Mouse (Mus musculus) heart, embryonic 15.5 days (tissue): ENCODE measurements around the gene 9930111J21Rik2. TPM values are rescaled to one million over a fixed set of nuclear protein-coding genes. Genes with fewer than 3 reads are reported as not detected.
"Not testable (repeated sequence)": the region's sequence is repeated elsewhere in the genome, so short reads cannot be mapped to it uniquely, and the experiment has no call there.

Source experiments
- ATAC-seq: fragments of 200-750 bp; cut with Nextera tagmentation; replicated peaks from 2 replicates; pipeline ENCODE4 v1.8.0; 2017; ENCODE audit warnings: low read depth, moderate TSS enrichment; ENCODE audit not compliant: insufficient number of reproducible peaks, insufficient read depth, low FRiP score
- H3K27ac ChIP-seq: fragments of 300-500 bp; sonication (generic); 2 replicates; pipeline ENCODE4 v1.5.1; 2015; ENCODE audit warnings: mild to moderate bottlenecking, inconsistent platforms
- H3K27me3 ChIP-seq: fragments of 300-500 bp; sonication (generic); 2 replicates; pipeline ENCODE4 v1.6.1; 2015; ENCODE audit warnings: inconsistent platforms
- H3K36me3 ChIP-seq: fragments of 300-500 bp; sonication (generic); 2 replicates; pipeline ENCODE4 v1.6.1; 2015; ENCODE audit warnings: mild to moderate bottlenecking, inconsistent platforms
- H3K4me1 ChIP-seq: fragments of 300-500 bp; sonication (generic); replicated peaks from 2 replicates; pipeline ENCODE4 v1.6.1; 2015; ENCODE audit warnings: inconsistent platforms
- H3K4me2 ChIP-seq: fragments of 300-500 bp; sonication (generic); 2 replicates; pipeline ENCODE4 v1.6.1; 2015; ENCODE audit warnings: inconsistent platforms, mild to moderate bottlenecking, moderate library complexity
- H3K4me3 ChIP-seq: fragments of 300-500 bp; sonication (generic); 2 replicates; pipeline ENCODE4 v1.5.1; 2015; ENCODE audit warnings: mild to moderate bottlenecking, inconsistent platforms
- H3K9ac ChIP-seq: fragments of 300-500 bp; sonication (generic); 2 replicates; pipeline ENCODE4 v1.6.1; 2015; ENCODE audit warnings: mild to moderate bottlenecking, inconsistent platforms
- H3K9me3 ChIP-seq: fragments of 300-500 bp; sonication (generic); replicated peaks from 2 replicates; pipeline ENCODE4 v1.6.1; 2016; ENCODE audit warnings: inconsistent platforms
- WGBS: fragments of 180-500 bp; shearing (Covaris S2); methylation state at CpG from one replicate; pipeline ENCODE4 v1.1.7; 2015; ENCODE audit warnings: mixed read lengths; 5-methylcytosine and 5-hydroxymethylcytosine counted together
- polyA plus RNA-seq: library from polyadenylated mRNA; unstranded; fragments of >200 nt; fragmentation: Nextera tagmentation; extraction: Ambion mirVana; gene quantifications from 2 replicates; pipeline ENCODE4 v1.2.1, GENCODE M21; 2015

9930111J21Rik2 gene
- 0.52 and 0.58 TPM in 2 replicates for polyA plus RNA-seq

DNA sequence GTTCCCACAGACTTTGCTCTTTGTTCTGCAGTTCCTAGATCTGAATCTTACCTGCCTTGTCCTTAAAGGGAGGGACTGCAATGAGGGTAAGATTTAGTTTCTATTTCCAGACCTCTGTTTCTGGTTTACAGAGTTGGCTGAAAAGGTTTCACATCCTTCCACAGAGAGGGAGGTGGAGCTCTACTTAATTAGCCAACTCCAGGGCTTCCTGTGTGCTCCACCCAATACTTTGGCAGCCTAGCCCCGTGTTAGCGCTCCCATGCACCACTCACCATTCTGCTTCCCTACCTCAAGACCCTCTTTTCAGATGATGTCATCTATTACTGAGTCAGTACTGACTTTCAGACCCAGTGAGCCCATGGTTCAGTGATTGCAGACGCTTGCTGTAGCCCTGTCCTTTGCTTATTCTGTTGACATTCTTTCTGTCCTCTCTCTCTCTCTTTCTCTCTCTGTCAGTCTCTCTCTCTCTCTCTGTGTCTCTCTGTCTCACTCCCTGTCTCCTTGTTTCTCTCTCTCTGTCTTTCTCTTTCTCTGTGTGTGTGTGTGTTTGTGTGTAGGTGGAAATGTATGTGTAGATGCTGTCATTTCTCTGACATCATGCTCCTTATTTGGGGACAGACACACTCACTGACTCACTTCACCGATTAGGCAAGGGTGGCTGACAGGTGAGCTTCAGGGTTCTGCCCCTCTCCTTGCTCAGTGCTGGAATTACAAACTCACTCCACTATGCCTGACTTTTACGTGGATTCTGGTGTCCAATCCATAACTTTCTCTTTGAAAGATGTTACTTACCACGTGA lies at the start of gene 9930111J21Rik2:
TSS of gene 9930111J21Rik2 (minus strand) at position 150 of the 799 bp plus-strand sequence.
- not testable (repeated sequence) for H3K36me3 ChIP-seq, H3K9me3 ChIP-seq, H3K27ac ChIP-seq, H3K4me3 ChIP-seq, ATAC-seq, H3K9ac ChIP-seq, H3K4me2 ChIP-seq, H3K27me3 ChIP-seq, H3K4me1 ChIP-seq
- WGBS = 64% methylated on average over 1 of the region's 6 CpGs

DNA sequence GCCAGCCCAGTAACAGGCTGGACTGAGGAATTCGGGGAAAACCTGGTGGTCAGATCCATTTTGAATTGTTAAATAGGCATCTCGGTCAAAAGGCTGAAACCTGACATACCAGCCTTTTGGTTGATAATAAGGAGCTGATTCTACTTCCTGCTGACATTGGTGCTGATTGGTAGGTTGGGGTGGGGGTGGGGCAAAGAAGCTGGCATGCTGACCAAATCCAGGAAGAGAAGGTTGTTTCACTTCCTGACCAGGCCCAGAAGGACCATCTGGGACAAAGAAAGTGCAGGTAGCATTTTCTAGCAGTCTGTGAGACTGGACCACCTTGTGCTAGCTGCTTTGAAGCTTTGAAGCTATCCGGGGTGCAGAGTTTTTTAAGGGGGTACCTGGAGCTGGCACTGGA lies 49.4 kb upstream of the 9930111J21Rik2 start:
- no peaks in the 10 kb centered on the region for H3K9me3 ChIP-seq
- H3K27me3 ChIP-seq = no peaks in the 10 kb centered on the region
- 80% methylated on average over 3 of the region's 3 CpGs for WGBS
- no peak overlapping the region for H3K27ac ChIP-seq
- no peaks in the 10 kb centered on the region for H3K4me1 ChIP-seq
- H3K4me3 ChIP-seq = no peak overlapping the region
- no peak for ATAC-seq
- H3K4me2 ChIP-seq = no peak overlapping the region
- H3K36me3 ChIP-seq = no peaks in the 10 kb centered on the region
- no peak overlapping the region for H3K9ac ChIP-seq

DNA sequence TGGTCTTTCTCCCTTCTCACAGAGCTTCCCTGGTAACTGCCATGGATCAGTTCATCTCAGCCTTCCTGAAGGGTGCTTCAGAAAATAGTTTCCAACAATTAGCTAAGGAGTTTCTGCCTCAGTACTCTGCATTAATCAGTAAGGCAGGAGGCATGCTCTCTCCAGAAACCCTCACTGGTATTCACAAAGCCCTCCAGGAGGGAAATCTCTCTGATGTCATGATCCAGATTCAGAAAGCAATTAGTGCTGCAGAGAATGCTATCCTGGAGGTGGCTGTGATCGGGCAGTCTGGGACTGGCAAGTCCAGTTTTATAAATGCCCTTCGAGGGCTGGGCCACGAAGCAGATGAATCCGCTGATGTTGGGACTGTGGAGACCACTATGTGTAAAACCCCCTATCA lies 44.3 kb upstream of the 9930111J21Rik2 start:
- Histone ChIP-seq H3K9me3 (no peaks in the 10 kb centered on the region), H3K27ac (no peak overlapping the region), H3K36me3 (no peaks in the 10 kb centered on the region), H3K4me1 (no peaks in the 10 kb centered on the region), H3K4me2 (no peak overlapping the region), H3K9ac (no peak overlapping the region), H3K27me3 (no peaks in the 10 kb centered on the region), H3K4me3 (no peak overlapping the region)
- WGBS = 79% methylated on average over 4 of the region's 4 CpGs
- no peak for ATAC-seq

DNA sequence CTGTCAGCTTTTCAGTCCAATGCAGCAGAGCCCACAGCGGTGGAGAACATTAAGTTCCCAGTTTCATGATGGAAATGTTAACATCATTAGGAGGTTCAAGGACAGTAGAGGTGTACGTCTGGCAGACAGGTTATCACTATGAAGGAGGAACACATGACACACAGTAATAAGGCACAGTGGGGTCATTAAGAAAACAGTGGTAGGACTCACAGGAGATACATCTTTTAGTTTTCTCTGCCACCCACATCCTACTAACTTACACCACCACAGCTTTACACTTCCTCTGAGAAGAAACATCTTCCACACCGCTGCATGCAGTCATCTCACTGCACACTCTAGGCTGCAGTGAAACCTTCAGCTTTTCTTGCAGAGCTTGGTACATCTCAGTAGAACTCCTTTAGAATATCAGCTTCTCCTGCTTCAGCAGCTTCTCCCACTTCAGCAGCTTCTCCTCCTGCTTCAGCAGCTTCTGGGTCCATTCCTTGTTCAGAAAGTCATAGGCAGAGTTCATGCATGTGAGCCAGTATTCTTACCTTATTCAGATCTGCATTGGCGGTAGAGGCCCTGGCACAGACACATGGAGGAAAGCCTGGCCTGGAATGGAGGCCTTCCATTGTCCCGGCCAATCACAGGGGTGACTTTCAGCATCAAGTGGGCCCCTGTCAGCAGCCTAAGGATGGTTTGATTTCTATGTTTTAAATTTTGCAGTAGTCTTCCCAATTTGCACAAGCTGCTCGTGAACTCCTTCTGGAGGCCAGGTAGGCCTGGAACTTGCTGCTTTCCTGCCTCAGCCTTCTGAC lies 43.0 kb upstream of the 9930111J21Rik2 start:
- Histone ChIP-seq H3K36me3 (no peaks in the 10 kb centered on the region), H3K4me2 (no peak overlapping the region), H3K27ac (no peak overlapping the region), H3K9me3 (no peaks in the 10 kb centered on the region), H3K9ac (no peak overlapping the region), H3K4me3 (no peak overlapping the region), H3K27me3 (no peaks in the 10 kb centered on the region), H3K4me1 (no peaks in the 10 kb centered on the region)
- no peak for ATAC-seq
- 73% methylated on average over 6 of the region's 6 CpGs for WGBS

DNA sequence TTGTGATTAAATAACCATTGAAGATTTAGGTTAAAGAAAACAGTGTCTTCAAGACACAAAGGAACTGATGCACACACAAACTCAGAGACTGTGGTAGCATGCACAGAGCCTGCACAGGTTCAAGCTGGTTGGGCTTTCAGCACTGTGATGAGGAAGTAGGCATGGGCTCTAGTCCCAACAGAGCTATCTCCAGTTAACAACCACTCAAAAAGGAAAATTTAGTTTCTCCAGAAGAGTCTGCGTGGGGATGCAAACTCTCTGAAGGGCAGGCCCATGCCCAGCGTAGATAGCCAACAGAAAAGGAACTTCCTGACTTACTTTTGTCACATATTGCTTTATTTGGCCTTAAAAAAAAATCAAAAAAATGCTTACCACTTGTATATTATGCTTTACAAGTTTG lies 41.7 kb upstream of the 9930111J21Rik2 start:
- ATAC-seq = no peak
- no peaks in the 10 kb centered on the region for H3K27me3 ChIP-seq
- H3K4me2 ChIP-seq = no peak overlapping the region
- H3K9me3 ChIP-seq = no peaks in the 10 kb centered on the region
- H3K4me1 ChIP-seq = peaks cover 6% of the 10 kb centered on the region
- H3K9ac ChIP-seq = no peak overlapping the region
- no peak overlapping the region for H3K27ac ChIP-seq
- WGBS = 76% methylated on average over 2 of the region's 2 CpGs
- no peak overlapping the region for H3K4me3 ChIP-seq
- no peaks in the 10 kb centered on the region for H3K36me3 ChIP-seq

DNA sequence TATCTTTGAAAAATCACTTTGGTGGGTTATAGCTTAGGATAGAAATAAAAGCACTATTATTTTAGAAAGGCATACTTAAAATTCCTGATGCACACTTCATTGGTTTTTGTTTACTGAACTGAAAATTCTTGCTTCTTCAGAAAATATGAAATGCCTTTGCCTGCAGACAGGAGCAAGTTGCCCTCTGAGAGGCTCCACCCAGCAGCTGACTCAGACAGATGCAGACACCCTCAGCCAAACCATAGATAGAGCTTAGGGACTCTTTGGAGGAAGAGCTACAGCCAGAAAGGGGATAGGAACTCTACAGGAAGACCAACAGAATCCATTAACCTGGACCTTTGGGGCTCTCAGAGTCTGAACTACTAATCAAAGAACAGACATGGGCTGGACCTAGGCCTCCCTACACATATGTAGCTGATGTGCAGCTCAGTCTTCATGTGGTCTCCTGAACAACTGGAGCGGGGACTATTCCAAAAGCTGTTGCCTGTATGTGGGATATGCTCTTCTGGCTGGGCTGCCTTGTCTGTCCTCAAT lies 41.1 kb upstream of the 9930111J21Rik2 start:
- no peaks in the 10 kb centered on the region for H3K9me3 ChIP-seq
- WGBS = 87% methylated on average over 1 of the region's 1 CpGs
- H3K27me3 ChIP-seq = no peaks in the 10 kb centered on the region
- no peak for ATAC-seq
- no peak overlapping the region for H3K9ac ChIP-seq
- H3K27ac ChIP-seq = no peak overlapping the region
- H3K36me3 ChIP-seq = no peaks in the 10 kb centered on the region
- no peak overlapping the region for H3K4me2 ChIP-seq
- H3K4me1 ChIP-seq = peaks cover 6% of the 10 kb centered on the region
- H3K4me3 ChIP-seq = no peak overlapping the region

DNA sequence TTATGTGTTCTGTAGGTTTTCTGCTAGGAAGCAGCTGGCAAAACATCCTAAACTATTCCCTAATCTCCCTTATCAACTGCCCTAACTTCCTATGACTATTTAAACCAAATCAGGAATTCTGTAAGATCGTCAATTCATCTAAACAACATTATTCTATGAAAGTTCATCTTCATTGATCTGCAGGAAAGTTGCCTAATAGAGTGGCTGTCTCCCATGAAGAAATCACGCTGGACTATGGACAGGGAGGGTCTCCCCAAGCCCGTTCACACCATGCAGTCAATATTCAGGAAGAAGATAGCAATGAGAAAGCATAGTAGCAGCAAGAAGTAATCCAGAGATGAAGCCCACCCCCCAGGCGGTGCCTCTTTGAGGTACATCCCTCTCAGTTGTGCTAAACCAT lies 40.1 kb upstream of the 9930111J21Rik2 start:
- no peak for ATAC-seq
- WGBS = 63% methylated on average over 4 of the region's 4 CpGs
- no peak overlapping the region for H3K4me3 ChIP-seq

DNA sequence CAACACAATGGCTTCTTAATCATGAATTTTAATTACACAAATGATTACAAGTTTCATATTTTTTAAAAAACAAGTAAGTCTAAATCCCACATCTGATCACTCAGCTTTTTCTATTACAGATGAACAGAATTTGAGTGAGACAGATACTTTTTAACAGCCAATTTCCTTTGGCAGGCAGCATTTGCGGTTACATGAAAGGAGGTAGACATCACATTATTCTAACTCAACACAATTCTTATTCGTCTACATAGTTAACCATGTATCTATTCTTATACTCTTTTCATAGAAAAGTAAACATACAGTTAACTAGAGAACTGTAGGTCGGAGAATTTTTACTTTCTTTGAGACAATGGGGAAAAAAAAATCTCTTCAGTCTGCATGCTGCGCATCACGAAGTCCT lies 39.5 kb upstream of the 9930111J21Rik2 start:
- H3K27ac ChIP-seq = no peak overlapping the region
- H3K4me2 ChIP-seq = no peak overlapping the region
- ATAC-seq = no peak
- no peak overlapping the region for H3K4me3 ChIP-seq
- 77% methylated on average over 5 of the region's 5 CpGs for WGBS
- no peaks in the 10 kb centered on the region for H3K9me3 ChIP-seq
- H3K9ac ChIP-seq = no peak overlapping the region
- no peaks in the 10 kb centered on the region for H3K27me3 ChIP-seq
- peaks cover 6% of the 10 kb centered on the region for H3K4me1 ChIP-seq
- H3K36me3 ChIP-seq = no peaks in the 10 kb centered on the region

More for the DNA sequence above, 40.1 kb upstream of the 9930111J21Rik2 start:
- Histone ChIP-seq H3K36me3 (no peaks in the 10 kb centered on the region), H3K27me3 (no peaks in the 10 kb centered on the region), H3K9me3 (no peaks in the 10 kb centered on the region), H3K4me2 (no peak overlapping the region), H3K4me1 (peaks cover 6% of the 10 kb centered on the region), H3K27ac (no peak overlapping the region), H3K9ac (no peak overlapping the region)

DNA sequence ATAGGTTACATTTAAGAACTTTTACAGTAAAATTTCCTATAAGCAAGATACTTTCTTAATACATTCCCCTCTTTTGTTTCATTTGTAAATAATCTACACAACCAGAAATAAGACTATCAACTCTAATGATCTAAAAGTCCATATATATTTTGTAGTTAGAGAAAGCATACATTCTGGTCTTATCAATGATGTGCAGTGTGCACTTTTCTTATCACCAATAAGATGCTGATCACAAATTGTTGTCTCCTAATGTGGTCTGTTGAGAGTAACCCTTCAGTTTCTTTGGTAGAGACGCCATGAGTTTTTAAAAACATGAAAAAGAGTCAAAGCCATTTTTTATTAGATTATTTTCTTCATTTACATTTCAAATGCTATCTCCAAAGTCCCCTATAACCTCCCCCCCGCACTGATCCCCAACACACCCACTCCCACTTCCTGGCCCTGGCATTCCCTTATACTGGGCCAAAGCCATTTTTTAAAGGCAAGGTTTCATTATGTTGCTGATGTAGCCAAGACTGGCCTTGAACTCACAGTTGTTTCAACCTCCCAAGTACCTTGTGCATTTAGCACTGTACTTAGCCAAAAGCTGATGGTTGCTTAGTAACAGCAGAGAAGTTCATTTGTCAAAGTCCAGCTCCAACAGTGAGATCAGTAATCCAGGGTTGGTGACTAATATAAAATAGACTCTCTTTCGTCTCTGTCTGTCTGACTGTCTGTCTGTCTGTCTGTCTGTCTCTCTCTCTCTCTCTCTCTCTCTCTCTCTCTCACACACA lies 38.9 kb upstream of the 9930111J21Rik2 start:
- H3K4me1 ChIP-seq = peaks cover 6% of the 10 kb centered on the region
- no peak overlapping the region for H3K9ac ChIP-seq
- H3K4me3 ChIP-seq = no peak overlapping the region
- 78% methylated on average over 3 of the region's 3 CpGs for WGBS
- H3K27me3 ChIP-seq = no peaks in the 10 kb centered on the region
- no peaks in the 10 kb centered on the region for H3K9me3 ChIP-seq
- no peaks in the 10 kb centered on the region for H3K36me3 ChIP-seq
- no peak for ATAC-seq
- H3K4me2 ChIP-seq = no peak overlapping the region
- H3K27ac ChIP-seq = no peak overlapping the region

DNA sequence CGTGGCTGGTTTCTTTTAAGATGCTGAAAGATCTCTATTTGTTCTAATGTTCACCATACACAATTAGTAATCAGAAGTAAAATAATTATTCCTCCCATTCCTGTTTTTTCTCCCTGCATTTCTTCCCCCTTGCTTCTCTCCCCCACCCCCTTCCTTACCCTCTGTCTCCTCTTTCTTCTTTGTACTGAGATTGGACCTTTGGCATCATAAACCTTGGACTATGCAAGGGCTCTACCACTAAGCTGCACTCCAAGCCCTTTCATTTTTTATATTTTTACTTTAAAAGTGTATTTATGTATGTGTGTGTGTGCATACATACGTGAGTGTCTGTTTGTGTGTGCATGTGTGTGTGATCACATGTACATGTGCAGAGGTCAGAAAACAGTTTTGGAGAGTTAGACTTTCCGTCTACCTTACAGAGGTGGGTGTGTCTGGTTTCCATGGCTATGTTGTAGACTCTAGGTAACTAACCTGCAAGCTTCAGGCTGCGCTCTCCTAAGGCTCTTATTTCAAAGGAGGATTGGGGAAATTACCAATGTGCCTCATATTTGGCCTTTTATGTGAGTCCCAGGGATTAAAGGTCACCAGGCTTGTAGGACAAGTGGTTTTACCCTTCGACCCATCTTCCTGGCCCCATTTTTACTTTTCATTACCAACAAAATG lies 38.1 kb upstream of the 9930111J21Rik2 start:
- ATAC-seq = no peak
- Histone ChIP-seq H3K4me2 (no peak overlapping the region), H3K27ac (no peak overlapping the region), H3K27me3 (no peaks in the 10 kb centered on the region), H3K9ac (no peak overlapping the region), H3K36me3 (no peaks in the 10 kb centered on the region), H3K9me3 (no peaks in the 10 kb centered on the region), H3K4me3 (no peak overlapping the region), H3K4me1 (peaks cover 9% of the 10 kb centered on the region)
- WGBS = 88% methylated on average over 5 of the region's 5 CpGs
